Mouse (Mus musculus) cortical plate, adult 2 months (tissue): ENCODE measurements at regions not wholly inside any gene's neighbourhood (a gene's known extent, or its start where the extent isn't known, plus 50 kb on each side); places are given as distances from the start of the nearest gene placed in this dataset.

ENCODE experiments used
- CTCF ChIP-seq: fragments of 200-500 bp; IDR thresholded peaks from 2 replicates; pipeline ENCODE4 v1.5.1; 2011; ENCODE audit warnings: mild to moderate bottlenecking, control low read depth, low read length; ENCODE audit not compliant: insufficient read depth; ENCODE audit errors: extremely low read depth
- POLR2A ChIP-seq: fragments of 200-500 bp; IDR thresholded peaks from 2 replicates; pipeline ENCODE4 v1.6.1; 2011; ENCODE audit warnings: mild to moderate bottlenecking, low read length, control low read depth; ENCODE audit not compliant: insufficient read depth; ENCODE audit errors: extremely low read depth

DNA sequence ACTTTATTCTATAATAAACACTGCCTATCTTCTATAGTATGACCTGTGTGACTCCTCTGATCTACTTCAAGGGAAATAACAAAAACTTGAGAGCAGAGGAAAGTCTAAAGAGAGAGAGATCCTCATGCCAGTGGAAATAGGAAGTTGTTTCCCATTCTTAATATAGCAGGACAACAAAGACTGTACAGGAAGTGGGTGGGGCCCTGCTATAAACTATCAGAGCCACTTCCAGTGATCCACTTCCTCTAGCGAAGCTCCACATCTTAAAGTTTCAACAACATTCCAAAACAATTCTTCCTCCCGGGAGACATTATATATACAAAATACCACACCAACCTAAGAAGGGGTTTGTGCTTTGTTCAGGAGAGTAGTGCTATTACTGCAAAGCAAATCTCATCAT is 339.7 kb downstream of the Elavl2 start:
- no peak for TF ChIP-seq CTCF
- no peak for TF ChIP-seq POLR2A
